Mouse (Mus musculus) ES-E14 (cell line): ENCODE results near the gene Dapk3. TPM values are rescaled to one million over a fixed set of nuclear protein-coding genes. Genes with fewer than 3 reads are reported as not detected.

Experiments used
- DNase-seq: peaks from one replicate; pipeline ENCODE4 v3.0.0-alpha.2; 2013; ENCODE audit warnings: low read depth, low spot score
- H3K27ac ChIP-seq: 2 replicates; pipeline ENCODE4 v1.5.1; 2012; ENCODE audit warnings: low read depth, mild to moderate bottlenecking, low read length, moderate library complexity, mixed read lengths; ENCODE audit not compliant: poor library complexity, insufficient read depth, severe bottlenecking
- H3K36me3 ChIP-seq: 2 replicates; pipeline ENCODE4 v1.6.1; 2012; ENCODE audit warnings: mild to moderate bottlenecking, low read length, moderate library complexity, mixed read lengths; ENCODE audit not compliant: control insufficient read depth, poor library complexity, insufficient read depth, severe bottlenecking
- H3K4me1 ChIP-seq, 2 experiments: fragments of 150-350 bp in 1 of 2; sonication (generic) in 1 of 2; 2 replicates each; pipeline ENCODE4 v1.6.1; 2012; ENCODE audit warnings: low read length in 2 of 2, mild to moderate bottlenecking in 1 of 2, mixed read lengths in 1 of 2; ENCODE audit not compliant: control insufficient read depth in 2 of 2, insufficient read depth in 2 of 2, poor library complexity in 1 of 2
- H3K4me3 ChIP-seq, 2 experiments: fragments of 150-350 bp in 1 of 2; sonication (generic) in 1 of 2; 2 replicates each; pipeline ENCODE4 v1.5.1; 2012; ENCODE audit warnings: low read length in 2 of 2, low read depth in 1 of 2, mild to moderate bottlenecking in 1 of 2, mixed read lengths in 1 of 2; ENCODE audit not compliant: insufficient read depth in 1 of 2, poor library complexity in 1 of 2, severe bottlenecking in 1 of 2
- H3K9ac ChIP-seq: 2 replicates; pipeline ENCODE4 v1.6.1; 2012; ENCODE audit warnings: low read depth, mild to moderate bottlenecking, low read length, mixed read lengths; ENCODE audit not compliant: poor library complexity, insufficient read depth, severe bottlenecking
- H3K9me3 ChIP-seq: fragments of 150-350 bp; sonication (generic); 2 replicates; pipeline ENCODE4 v1.6.1; 2012; ENCODE audit warnings: low read depth, mild to moderate bottlenecking, low read length; ENCODE audit not compliant: control insufficient read depth, insufficient read depth
- CHD2 ChIP-seq: IDR thresholded peaks from 2 replicates; pipeline ENCODE4 v1.6.1; 2014; ENCODE audit warnings: mild to moderate bottlenecking, low read depth, low read length, inconsistent platforms
- HCFC1 ChIP-seq: IDR thresholded peaks from 2 replicates; pipeline ENCODE4 v1.6.1; 2012; ENCODE audit warnings: low read length, inconsistent platforms, borderline replicate concordance; ENCODE audit not compliant: insufficient read depth
- MAFK ChIP-seq: IDR thresholded peaks from 2 replicates; pipeline ENCODE4 v1.6.1; 2014; ENCODE audit warnings: mild to moderate bottlenecking, low read depth, low read length, inconsistent platforms; ENCODE audit not compliant: insufficient read depth
- ZC3H11A ChIP-seq: IDR thresholded peaks from 2 replicates; pipeline ENCODE4 v1.6.1; 2012; ENCODE audit warnings: low read depth, mild to moderate bottlenecking, inconsistent platforms, low read length, borderline replicate concordance
- ZNF384 ChIP-seq: IDR thresholded peaks from 2 replicates; pipeline ENCODE4 v1.6.1; 2012; ENCODE audit warnings: low read depth, low read length, inconsistent platforms
- in situ Hi-C, 2 experiments: fragments of 600-800 bp; cut with MboI; formaldehyde crosslinking; loops; one replicate each; pipeline ENCODE4 v1.15.1; 2025; ENCODE audit warnings: low sequenced_read_pairs in 2 of 2, inconsistent platforms in 1 of 2; ENCODE audit not compliant: unreplicated experiment in 2 of 2
- total RNA-seq: library from RNA; depleted of rRNA; stranded (reverse); fragments of 300-350 nt; gene quantifications from 2 replicates; pipeline ENCODE4 v1.2.3, GENCODE M21; 2012

Gene Dapk3
- total RNA-seq, 1 experiment, result 65.1 TPM

- H3K27ac ChIP-seq, result peak overlapping the region; percentile 86
- peak overlapping the region; percentile 91 for H3K9ac ChIP-seq
- H3K4me1 ChIP-seq, result peaks cover 0 to 21% of the 10 kb centered on the region in 2 experiments; a peak in 3 of 4 replicates
- in situ Hi-C loops, result no loop called here
- no peak for DNase-seq
- TF ChIP-seq HCFC1 (no peak), CHD2 (no peak), ZNF384 (no peak), ZC3H11A (no peak), MAFK (no peak)
- no peaks in the 10 kb centered on the region for H3K36me3 ChIP-seq
- H3K4me3 ChIP-seq, result peak overlapping the region; percentile 86 to 96
- no peaks in the 10 kb centered on the region for H3K9me3 ChIP-seq
These were observed 46.0 kb upstream of the Dapk3 start for GRCm38 (mm10) chr10:81136706-81137231.

GRCm38 (mm10) chr10:81137252-81138130 lies 45.3 kb upstream of the Dapk3 start:
- Histone ChIP-seq H3K27ac (peak overlapping the region; percentile 82), H3K4me1 (peaks cover under 1 to 24% of the 10 kb centered on the region in 2 experiments; a peak in 3 of 4 replicates), H3K9ac (peak overlapping the region; percentile 90), H3K36me3 (no peaks in the 10 kb centered on the region), H3K4me3 (peak overlapping the region; percentile 91 to 96), H3K9me3 (no peaks in the 10 kb centered on the region)
- no peak for TF ChIP-seq MAFK
- TF ChIP-seq ZC3H11A, result no peak
- peak; percentile 80 for TF ChIP-seq CHD2
- peak; percentile 97 for TF ChIP-seq HCFC1
- peak; percentile 99 for TF ChIP-seq ZNF384
- DNase-seq, result peak; percentile 96
- in situ Hi-C loops, result no loop called here

DNA sequence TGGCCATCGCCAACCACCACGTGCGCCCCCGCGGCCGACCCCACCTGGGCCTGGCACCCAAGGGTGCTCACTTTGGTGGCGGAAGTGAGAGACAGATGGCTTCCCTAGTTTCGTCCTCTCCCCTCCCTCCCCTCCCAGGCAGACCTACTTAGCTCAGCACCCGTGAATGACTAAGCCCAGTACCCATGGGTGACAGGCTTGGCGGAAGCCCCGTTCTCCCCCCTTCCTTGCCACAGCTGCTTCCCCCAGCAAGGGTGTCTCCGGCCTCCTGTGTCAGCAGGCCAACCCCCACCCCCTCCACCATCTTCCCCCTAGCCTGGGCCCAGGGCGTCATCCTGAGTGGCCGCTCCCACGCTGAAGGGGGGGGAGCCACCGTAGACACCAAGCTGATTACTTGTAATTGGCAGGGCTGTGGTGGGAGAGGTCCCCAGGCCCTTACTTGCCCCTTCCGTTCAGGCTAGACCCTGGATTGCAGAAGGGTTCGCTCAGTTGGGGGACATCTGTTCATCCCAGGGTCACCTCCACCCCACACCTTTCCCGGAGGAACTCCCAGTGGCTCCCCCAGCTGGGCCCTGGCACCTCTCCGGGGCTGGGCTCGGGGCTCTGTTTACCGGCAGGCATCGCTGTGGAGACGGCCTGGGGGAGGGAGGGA lies 44.5 kb upstream of the Dapk3 start:
- TF ChIP-seq ZNF384 (no peak), MAFK (no peak), CHD2 (no peak), ZC3H11A (no peak), HCFC1 (no peak)
- Histone ChIP-seq H3K27ac (peak overlapping the region; percentile 82), H3K36me3 (no peaks in the 10 kb centered on the region), H3K4me3 (peak overlapping the region; percentile 90 to 91), H3K9ac (peak overlapping the region; percentile 90), H3K9me3 (no peaks in the 10 kb centered on the region), H3K4me1 (peaks cover 3 to 31% of the 10 kb centered on the region in 2 experiments; a peak in 3 of 4 replicates)
- in situ Hi-C loops, result no loop called here
- DNase-seq, result no peak

DNA sequence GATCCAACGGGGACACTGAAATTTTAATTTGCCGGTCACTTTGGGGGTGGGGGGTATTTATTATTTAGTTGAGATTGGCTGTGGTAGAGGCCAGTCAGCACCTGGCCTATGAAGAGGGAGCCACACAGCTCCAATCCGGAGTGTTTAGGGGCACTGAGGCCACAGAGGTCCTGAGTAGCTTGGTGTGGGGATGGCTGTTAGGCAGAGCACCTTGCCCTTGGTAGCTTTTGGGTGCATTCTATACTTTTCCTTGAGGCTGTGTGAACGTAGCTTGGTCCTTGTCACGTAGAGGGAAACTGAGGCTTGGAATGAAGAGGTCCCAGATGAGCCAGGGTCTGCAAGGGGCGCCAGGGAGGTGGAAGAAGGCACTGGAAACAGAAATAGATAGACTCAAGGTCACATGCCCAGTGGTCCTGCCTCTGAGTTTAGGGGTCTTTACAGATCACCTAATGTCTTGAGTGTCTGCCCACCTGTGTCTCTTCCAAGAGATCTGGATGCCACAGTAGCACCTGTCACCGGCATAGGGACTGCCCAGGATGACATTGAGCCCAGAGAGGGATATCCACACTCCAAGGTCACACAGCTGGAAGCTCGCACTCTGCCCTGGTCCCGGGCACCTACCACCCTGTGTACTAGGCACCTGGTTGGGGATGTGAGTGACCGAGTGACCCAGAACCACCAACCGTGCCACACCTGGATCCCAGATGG lies 43.8 kb upstream of the Dapk3 start:
- no peak for DNase-seq
- Histone ChIP-seq H3K4me1 (peaks cover 3 to 37% of the 10 kb centered on the region in 2 experiments; a peak in 3 of 4 replicates), H3K9me3 (no peaks in the 10 kb centered on the region), H3K4me3 (peak overlapping the region; percentile 90 to 91), H3K9ac (peak overlapping the region; percentile 90), H3K27ac (peak overlapping the region; percentile 82; the same call in 1 of the 2 replicates), H3K36me3 (peaks cover 5% of the 10 kb centered on the region; the same call in 1 of the 2 replicates)
- TF ChIP-seq HCFC1, result no peak
- TF ChIP-seq MAFK, result no peak
- TF ChIP-seq ZC3H11A, result no peak
- TF ChIP-seq CHD2, result no peak
- TF ChIP-seq ZNF384, result no peak
- in situ Hi-C loops, result no loop called here
